Mouse (Mus musculus) C2C12 (cell line): ENCODE results near the gene Slc31a2.

Experiments used
- CTCF ChIP-seq: IDR thresholded peaks from one replicate; pipeline ENCODE4 v1.5.1; 2011; ENCODE audit not compliant: control insufficient read depth, insufficient read depth, insufficient read length
- MAX ChIP-seq: IDR thresholded peaks from one replicate; pipeline ENCODE4 v1.6.1; 2011; ENCODE audit warnings: mild to moderate bottlenecking, control low read depth

DNA sequence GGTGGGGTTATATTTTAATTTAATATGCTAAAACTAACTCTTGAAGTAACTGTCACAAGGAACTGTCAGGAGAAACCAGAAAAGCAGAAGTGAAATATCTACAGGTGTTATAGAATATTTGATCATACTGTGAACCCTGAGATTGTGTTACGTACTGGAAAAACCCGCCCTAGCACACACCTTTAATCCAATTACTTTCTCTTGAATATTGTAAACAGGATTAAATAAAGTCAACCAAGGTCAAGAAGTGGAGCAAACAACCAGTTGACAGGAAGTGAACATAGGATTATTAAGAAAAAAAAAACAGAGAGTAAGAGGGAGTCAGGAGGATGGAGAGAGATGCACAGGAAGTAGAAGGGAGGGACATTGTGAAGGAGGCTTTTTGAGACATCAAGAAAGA is 50.5 kb downstream of the Slc31a2 start:
- TF ChIP-seq CTCF (no peak), MAX (no peak)
